Mouse (Mus musculus): Measurements from ENCODE around the gene Mroh8.

GRCm38 (mm10) chr2:157202361-157202760 is 77.0 kb downstream of the Mroh8 start:
- TF ChIP-seq CTCF (IDR thresholded peaks at IDR 0.05; ENCODE audit: borderline replicate concordance, insufficient read depth, low read depth, low read length): no peak
- TF ChIP-seq POLR2A (IDR thresholded peaks at IDR 0.05; ENCODE audit: borderline replicate concordance, insufficient read depth, low read length): no peak
